Mouse (Mus musculus) cortical plate, adult 2 months (tissue): ENCODE results near the gene Vps36. TPM values are rescaled to one million over a fixed set of nuclear protein-coding genes. Genes with fewer than 3 reads are reported as not detected.

Experiments
- H3K27ac ChIP-seq: fragments of 200-500 bp; 2 replicates; pipeline ENCODE4 v1.5.1; 2012; ENCODE audit warnings: low read length, control low read depth, inconsistent platforms; ENCODE audit not compliant: insufficient read depth
- H3K4me1 ChIP-seq: fragments of 200-500 bp; 2 replicates; pipeline ENCODE4 v1.6.1; 2011; ENCODE audit warnings: low read length; ENCODE audit not compliant: control insufficient read depth, insufficient read depth
- H3K4me3 ChIP-seq: fragments of 200-500 bp; 2 replicates; pipeline ENCODE4 v1.5.1; 2011; ENCODE audit warnings: mild to moderate bottlenecking, low read length, control low read depth; ENCODE audit not compliant: insufficient read depth
- CTCF ChIP-seq: fragments of 200-500 bp; IDR thresholded peaks from 2 replicates; pipeline ENCODE4 v1.5.1; 2011; ENCODE audit warnings: mild to moderate bottlenecking, control low read depth, low read length; ENCODE audit not compliant: insufficient read depth; ENCODE audit errors: extremely low read depth
- POLR2A ChIP-seq: fragments of 200-500 bp; IDR thresholded peaks from 2 replicates; pipeline ENCODE4 v1.6.1; 2011; ENCODE audit warnings: mild to moderate bottlenecking, low read length, control low read depth; ENCODE audit not compliant: insufficient read depth; ENCODE audit errors: extremely low read depth
- polyA plus RNA-seq: library from polyadenylated mRNA; depleted of rRNA; stranded (reverse); fragments of >200 nt; gene quantifications from 2 replicates; pipeline ENCODE4 v1.2.3, GENCODE M21; 2012

The Vps36 gene
- polyA plus RNA-seq, 1 experiment: 14.2 TPM

GRCm38 (mm10) chr8:22165251-22166079 lies 27.1 kb upstream of the Vps36 start:
- TF ChIP-seq CTCF (no peak), POLR2A (no peak)
- Histone ChIP-seq H3K27ac (no peak overlapping the region; the same call in 1 of the 2 replicates), H3K4me1 (peaks cover 1% of the 10 kb centered on the region; the same call in 1 of the 2 replicates)

GRCm38 (mm10) chr8:22166080-22166603 lies 26.5 kb upstream of the Vps36 start, which contains the start of gene Nek3:
Gene Nek3, minus strand, starts transcription at chr8:22166435.
- H3K4me3 ChIP-seq: peak within 1 kb of the TSS; percentile 37
- H3K4me1 ChIP-seq: peaks cover 1% of the 10 kb centered on the region; the same call in 1 of the 2 replicates
- H3K27ac ChIP-seq: no peak within 1 kb of the TSS; the same call in 1 of the 2 replicates
- TF ChIP-seq CTCF: peak; percentile 46; the same call in 1 of the 2 replicates
- peak; percentile 54; the same call in 1 of the 2 replicates for TF ChIP-seq POLR2A

More at GRCm38 (mm10) chr8:22165251-22166079, 27.1 kb upstream of the Vps36 start:
- H3K4me3 ChIP-seq: peak overlapping the region; percentile 37

GRCm38 (mm10) chr8:22169167-22169566 lies 23.4 kb upstream of the Vps36 start:
- no peak for TF ChIP-seq POLR2A
- no peak for TF ChIP-seq CTCF
- peaks cover 1% of the 10 kb centered on the region; the same call in 1 of the 2 replicates for H3K4me1 ChIP-seq
- H3K4me3 ChIP-seq: no peak overlapping the region
- H3K27ac ChIP-seq: no peak overlapping the region

- H3K4me3 ChIP-seq: no peak overlapping the region
- TF ChIP-seq CTCF (no peak), POLR2A (no peak)
- no peak overlapping the region for H3K27ac ChIP-seq
- no peaks in the 10 kb centered on the region for H3K4me1 ChIP-seq
Observed at GRCm38 (mm10) chr8:22175966-22176365, 16.6 kb upstream of the Vps36 start.

- Histone ChIP-seq H3K4me3 (peak overlapping the region; percentile 37; the same call in 1 of the 2 replicates), H3K27ac (no peak overlapping the region)
Observed at GRCm38 (mm10) chr8:22184884-22185283, 7.7 kb upstream of the Vps36 start.

GRCm38 (mm10) chr8:22185431-22186397 lies 6.9 kb upstream of the Vps36 start, which contains the start of gene Ckap2:
Gene Ckap2, minus strand, starts transcription at chr8:22185819.
- TF ChIP-seq POLR2A (0 out of 2 replicates have a peak, but pooled peaks have one; percentile 13), CTCF (no peak)
- H3K4me1 ChIP-seq: no peaks in the 10 kb centered on the region
- H3K4me3 ChIP-seq: peak within 1 kb of the TSS; percentile 37
- H3K27ac ChIP-seq: no peak within 1 kb of the TSS

More at GRCm38 (mm10) chr8:22184884-22185283, 7.7 kb upstream of the Vps36 start:
- H3K4me1 ChIP-seq: no peaks in the 10 kb centered on the region
- no peak for TF ChIP-seq POLR2A
- no peak for TF ChIP-seq CTCF

GRCm38 (mm10) chr8:22193432-22194010 lies 912 bp downstream of the Vps36 start:
- Histone ChIP-seq H3K4me3 (peak overlapping the region; percentile 60), H3K27ac (peak overlapping the region; percentile 99), H3K4me1 (peaks cover 2% of the 10 kb centered on the region; the same call in 1 of the 2 replicates)
- TF ChIP-seq CTCF (no peak), POLR2A (no peak)

GRCm38 (mm10) chr8:22197914-22198313 lies 5.3 kb downstream of the Vps36 start:
- Histone ChIP-seq H3K27ac (no peak overlapping the region), H3K4me3 (no peak overlapping the region), H3K4me1 (peaks cover 2% of the 10 kb centered on the region; the same call in 1 of the 2 replicates)
- TF ChIP-seq CTCF (no peak), POLR2A (no peak)
